Mouse (Mus musculus) cortical plate, adult 2 months (tissue): Measurements from ENCODE around the gene Patj. TPM values are rescaled to one million over a fixed set of nuclear protein-coding genes. Genes with fewer than 3 reads are reported as not detected.

Experiments
- H3K27ac ChIP-seq: fragments of 200-500 bp; 2 replicates; pipeline ENCODE4 v1.5.1; 2012; ENCODE audit warnings: low read length, control low read depth, inconsistent platforms; ENCODE audit not compliant: insufficient read depth
- H3K4me1 ChIP-seq: fragments of 200-500 bp; 2 replicates; pipeline ENCODE4 v1.6.1; 2011; ENCODE audit warnings: low read length; ENCODE audit not compliant: control insufficient read depth, insufficient read depth
- H3K4me3 ChIP-seq: fragments of 200-500 bp; 2 replicates; pipeline ENCODE4 v1.5.1; 2011; ENCODE audit warnings: mild to moderate bottlenecking, low read length, control low read depth; ENCODE audit not compliant: insufficient read depth
- CTCF ChIP-seq: fragments of 200-500 bp; IDR thresholded peaks from 2 replicates; pipeline ENCODE4 v1.5.1; 2011; ENCODE audit warnings: mild to moderate bottlenecking, control low read depth, low read length; ENCODE audit not compliant: insufficient read depth; ENCODE audit errors: extremely low read depth
- POLR2A ChIP-seq: fragments of 200-500 bp; IDR thresholded peaks from 2 replicates; pipeline ENCODE4 v1.6.1; 2011; ENCODE audit warnings: mild to moderate bottlenecking, low read length, control low read depth; ENCODE audit not compliant: insufficient read depth; ENCODE audit errors: extremely low read depth
- polyA plus RNA-seq: library from polyadenylated mRNA; depleted of rRNA; stranded (reverse); fragments of >200 nt; gene quantifications from 2 replicates; pipeline ENCODE4 v1.2.3, GENCODE M21; 2012

Patj gene
- polyA plus RNA-seq, 1 experiment = 6.0 TPM

DNA sequence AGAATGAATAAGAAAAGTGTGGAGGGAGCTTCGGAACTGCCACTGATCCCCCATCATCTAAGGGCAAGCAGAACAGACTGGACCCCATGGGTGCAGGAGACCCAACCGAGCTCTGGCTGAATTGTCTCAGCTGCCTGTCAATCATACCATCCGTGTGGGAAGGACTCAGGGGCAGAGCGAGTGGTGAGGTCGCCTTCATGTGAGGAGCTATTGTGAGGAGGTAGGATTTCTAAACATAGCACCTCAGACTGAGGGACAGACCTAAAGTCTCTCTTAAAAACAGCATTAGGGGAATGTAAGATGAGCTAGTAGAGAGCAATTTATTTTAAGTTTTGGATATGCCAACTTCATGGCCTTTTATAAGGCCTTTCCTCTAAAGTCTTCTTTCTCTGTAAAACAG, 167.5 kb downstream of the Patj start:
- no peak for TF ChIP-seq POLR2A
- no peak for TF ChIP-seq CTCF
- no peak overlapping the region for H3K4me3 ChIP-seq
- 0 out of 2 replicates have a peak, but pooled peaks cover 3% of the 10 kb centered on the region for H3K4me1 ChIP-seq
- H3K27ac ChIP-seq = no peak overlapping the region

DNA sequence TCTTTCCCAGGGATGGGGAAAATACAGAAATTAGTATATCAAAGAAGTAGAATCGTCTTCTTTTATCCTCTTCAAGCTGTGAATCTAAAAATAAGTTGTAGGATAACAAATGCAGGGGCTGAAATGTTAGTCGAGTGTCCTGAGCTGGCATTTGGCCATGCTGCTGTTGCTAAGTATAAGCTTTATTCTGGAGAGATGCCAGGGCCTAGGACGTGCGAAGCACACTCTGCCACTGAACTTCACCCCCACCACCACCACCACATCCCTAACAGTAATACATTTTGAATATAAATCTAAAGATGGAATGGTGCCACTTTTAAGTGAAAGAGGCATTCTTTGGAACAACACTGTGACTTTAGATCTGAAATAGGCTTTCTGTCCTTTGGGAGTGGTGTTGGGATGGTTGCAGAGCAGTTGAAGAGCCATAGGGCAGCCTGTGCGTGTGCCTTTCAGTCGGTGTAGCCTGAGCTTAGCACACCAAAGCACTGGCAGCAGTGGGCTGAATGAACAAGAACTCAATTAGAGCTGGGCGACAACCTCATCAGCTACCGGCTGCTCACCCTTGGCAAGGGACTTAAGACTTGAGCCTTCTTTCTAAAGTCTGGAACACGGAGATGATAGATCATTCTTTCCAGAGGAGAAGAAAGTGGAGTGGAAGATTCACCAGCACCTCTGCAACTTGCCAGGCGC, 168.1 kb downstream of the Patj start:
- no peak overlapping the region for H3K27ac ChIP-seq

DNA sequence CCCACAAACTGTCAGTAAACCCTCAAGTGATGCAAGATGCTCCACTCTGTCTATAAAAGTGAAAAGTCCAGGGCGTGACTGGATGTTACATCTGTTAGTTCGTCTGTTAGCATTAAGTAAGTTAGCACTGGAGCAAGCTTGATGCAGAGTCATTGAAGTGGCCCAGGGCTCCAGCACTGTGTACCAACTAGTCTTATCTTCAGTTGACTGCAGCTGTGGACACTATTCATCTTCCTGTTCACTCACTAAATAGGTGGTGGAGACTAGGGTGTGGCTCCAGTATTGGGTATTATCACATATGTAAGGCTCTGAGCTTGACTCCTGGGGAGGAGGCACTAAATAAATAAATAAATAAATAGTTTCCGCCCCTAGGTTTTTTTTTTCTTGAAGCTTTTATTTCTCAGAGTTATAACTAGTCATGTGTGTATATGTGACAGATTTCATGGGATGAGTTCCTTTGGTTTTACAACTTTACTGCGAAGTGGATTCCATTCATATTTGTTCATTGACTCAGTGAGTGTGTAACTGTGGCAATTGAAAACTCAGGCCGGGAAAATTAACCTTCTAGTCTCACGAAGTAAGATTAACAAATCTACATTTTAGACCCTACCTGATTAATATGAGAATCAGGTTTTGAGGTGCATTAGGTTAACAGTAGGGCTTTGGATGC, 168.7 kb downstream of the Patj start:
- Histone ChIP-seq H3K4me3 (no peak overlapping the region), H3K27ac (no peak overlapping the region), H3K4me1 (0 out of 2 replicates have a peak, but pooled peaks cover 3% of the 10 kb centered on the region)
- TF ChIP-seq CTCF = no peak
- TF ChIP-seq POLR2A = no peak

More for the DNA sequence above, 168.1 kb downstream of the Patj start:
- TF ChIP-seq CTCF (no peak), POLR2A (no peak)
- no peak overlapping the region for H3K4me3 ChIP-seq
- 0 out of 2 replicates have a peak, but pooled peaks cover 3% of the 10 kb centered on the region for H3K4me1 ChIP-seq

DNA sequence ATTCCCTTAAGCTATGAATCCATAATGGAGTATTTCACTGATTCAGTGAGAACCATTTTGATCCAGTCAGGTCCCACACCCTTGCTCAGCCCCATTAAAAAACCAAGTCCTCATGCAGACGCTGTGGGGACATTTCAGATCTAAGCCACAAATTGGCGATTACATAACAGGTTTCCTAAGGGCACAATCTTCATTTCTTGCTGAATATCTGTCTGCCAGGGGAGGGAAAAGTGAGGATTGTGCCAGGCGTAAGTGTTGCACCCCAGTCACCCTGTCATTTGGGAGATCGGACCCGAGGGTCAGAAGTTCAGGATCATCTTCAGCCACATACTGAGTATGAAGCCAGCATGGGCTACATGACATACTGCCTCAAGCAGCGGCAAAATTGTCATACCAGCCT, 171.2 kb downstream of the Patj start:
- 0 out of 2 replicates have a peak, but pooled peaks cover 3% of the 10 kb centered on the region for H3K4me1 ChIP-seq
- no peak overlapping the region for H3K4me3 ChIP-seq
- no peak overlapping the region for H3K27ac ChIP-seq
- TF ChIP-seq CTCF = no peak

DNA sequence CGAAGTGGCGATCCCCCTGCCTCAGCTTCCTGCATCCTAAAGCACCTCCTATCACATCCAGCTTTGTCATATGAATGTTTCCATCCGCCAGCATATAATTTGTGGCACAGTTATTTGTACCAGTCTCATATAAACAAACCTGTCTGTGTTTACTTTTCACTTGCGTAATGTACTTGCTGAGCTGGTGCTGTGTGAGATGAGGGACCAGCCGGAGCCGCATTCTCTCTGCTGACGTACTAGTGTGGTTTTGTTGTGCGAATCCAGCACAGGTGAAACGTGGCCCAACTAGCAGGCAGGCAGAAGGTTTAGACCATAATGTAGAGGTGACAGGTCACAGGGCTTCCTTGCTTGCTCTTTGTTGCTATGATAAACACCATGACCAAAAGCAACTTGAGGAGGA, 171.9 kb downstream of the Patj start:
- H3K4me1 ChIP-seq = 0 out of 2 replicates have a peak, but pooled peaks cover 3% of the 10 kb centered on the region
- no peak overlapping the region for H3K4me3 ChIP-seq
- TF ChIP-seq CTCF (no peak), POLR2A (no peak)
- no peak overlapping the region for H3K27ac ChIP-seq

DNA sequence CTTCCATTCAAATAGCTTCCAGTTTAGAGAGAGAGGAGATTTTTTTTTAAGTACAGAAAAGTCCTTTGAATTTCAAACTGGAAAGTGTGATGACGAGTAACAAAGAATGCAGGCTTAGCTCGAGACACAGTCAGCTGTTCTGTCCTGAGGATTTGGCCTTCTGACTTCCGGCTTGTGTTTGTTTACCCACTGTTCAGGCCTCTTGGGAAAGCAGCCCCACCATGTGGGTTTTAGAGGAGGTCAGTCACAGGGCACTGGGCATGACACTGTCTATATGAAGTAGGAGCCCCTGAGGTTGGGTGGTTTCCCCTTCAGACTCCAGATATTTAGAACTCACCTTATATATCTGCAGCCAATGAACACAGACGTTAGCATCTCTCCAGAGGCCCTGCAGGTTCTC, 174.3 kb downstream of the Patj start:
- Histone ChIP-seq H3K4me3 (no peak overlapping the region), H3K27ac (no peak overlapping the region), H3K4me1 (no peaks in the 10 kb centered on the region)
- TF ChIP-seq POLR2A (no peak), CTCF (no peak)

DNA sequence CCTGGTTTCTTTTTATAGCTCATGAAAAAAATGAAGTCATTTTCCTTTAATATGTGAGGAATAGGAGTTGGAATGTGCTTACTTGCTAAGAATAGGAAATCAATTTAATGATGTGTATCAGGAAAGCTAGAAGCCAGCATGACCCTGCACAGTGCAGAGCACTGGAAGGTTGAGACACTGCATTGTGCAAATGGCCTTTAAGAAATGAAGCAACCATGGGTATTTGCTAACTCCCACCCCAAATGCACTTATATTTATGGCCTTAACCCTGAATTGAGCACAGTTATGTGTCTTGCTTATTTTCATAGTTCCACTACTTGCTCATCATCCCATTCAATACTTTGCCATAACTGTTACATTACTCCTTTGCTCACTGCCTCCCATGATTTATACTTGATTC, 181.7 kb downstream of the Patj start:
- H3K4me3 ChIP-seq = no peak overlapping the region
- H3K4me1 ChIP-seq = peaks cover 1% of the 10 kb centered on the region; the same call in 1 of the 2 replicates
- no peak overlapping the region for H3K27ac ChIP-seq
- no peak for TF ChIP-seq CTCF
- no peak for TF ChIP-seq POLR2A

DNA sequence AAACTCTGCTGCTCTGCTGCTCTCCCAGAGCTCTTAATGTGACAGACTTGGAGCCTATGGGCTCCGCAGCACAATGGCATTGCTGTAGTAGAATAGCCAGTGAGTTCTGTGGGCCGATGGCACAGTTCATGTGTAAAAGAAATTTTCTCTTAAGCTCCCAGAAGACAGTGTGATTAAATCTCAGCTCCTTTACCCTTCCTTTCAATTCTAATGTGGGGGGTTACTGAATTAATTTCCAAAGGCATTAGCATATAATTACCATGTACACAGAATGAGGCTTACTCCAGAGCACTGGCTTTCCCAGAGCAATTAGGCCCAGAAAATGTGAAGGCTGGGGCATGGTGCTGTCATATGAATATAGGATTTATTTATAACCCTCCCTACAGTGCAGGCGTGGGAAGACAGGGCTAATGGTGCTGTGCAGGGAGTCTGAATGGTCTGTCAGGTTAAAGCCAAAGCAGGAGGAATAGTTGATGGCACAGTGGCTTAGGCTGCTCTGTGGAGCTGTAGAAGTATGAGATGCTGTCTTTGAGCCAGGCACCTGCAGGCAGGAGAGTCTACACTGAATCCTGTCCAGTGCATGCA, 182.5 kb downstream of the Patj start:
- Histone ChIP-seq H3K27ac (no peak overlapping the region), H3K4me3 (no peak overlapping the region), H3K4me1 (peaks cover 1% of the 10 kb centered on the region; the same call in 1 of the 2 replicates)
- TF ChIP-seq CTCF (no peak), POLR2A (no peak)

DNA sequence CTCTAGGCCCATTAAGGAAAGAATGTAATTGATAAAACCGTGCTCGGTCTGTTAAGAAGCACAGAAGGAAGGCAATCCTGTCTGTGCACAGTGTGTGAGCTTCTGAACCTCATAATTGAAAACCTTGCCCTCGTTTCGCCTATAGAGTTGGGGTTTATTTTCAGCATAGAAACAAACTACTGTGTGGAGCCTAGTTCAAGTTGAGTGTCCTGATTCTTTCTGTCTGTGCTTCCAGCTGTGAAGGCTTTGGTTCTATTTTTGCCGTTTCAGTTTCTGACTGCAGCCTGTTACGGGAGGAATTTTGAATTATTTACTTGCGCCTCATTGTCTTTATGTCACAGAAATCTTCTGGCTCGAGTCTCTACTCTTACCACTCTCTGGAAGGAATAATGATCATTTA, 185.9 kb downstream of the Patj start:
- Histone ChIP-seq H3K27ac (no peak overlapping the region), H3K4me1 (peaks cover 1% of the 10 kb centered on the region; the same call in 1 of the 2 replicates), H3K4me3 (no peak overlapping the region)
- no peak for TF ChIP-seq CTCF
- no peak for TF ChIP-seq POLR2A
